Mouse (Mus musculus): ENCODE results near the gene Vps37d. TPM values are rescaled to one million over a fixed set of nuclear protein-coding genes. Genes with fewer than 3 reads are reported as not detected.
A peak's percentile ranks its signal among the peaks of the same experiment; 100 is the strongest.
"Not testable (repeated sequence)": the region's sequence is repeated elsewhere in the genome, so short reads cannot be mapped to it uniquely, and the experiment has no call there.

Gene Vps37d
- polyA plus RNA-seq, 1 experiment from 2014 or later: 3.5 TPM

DNA sequence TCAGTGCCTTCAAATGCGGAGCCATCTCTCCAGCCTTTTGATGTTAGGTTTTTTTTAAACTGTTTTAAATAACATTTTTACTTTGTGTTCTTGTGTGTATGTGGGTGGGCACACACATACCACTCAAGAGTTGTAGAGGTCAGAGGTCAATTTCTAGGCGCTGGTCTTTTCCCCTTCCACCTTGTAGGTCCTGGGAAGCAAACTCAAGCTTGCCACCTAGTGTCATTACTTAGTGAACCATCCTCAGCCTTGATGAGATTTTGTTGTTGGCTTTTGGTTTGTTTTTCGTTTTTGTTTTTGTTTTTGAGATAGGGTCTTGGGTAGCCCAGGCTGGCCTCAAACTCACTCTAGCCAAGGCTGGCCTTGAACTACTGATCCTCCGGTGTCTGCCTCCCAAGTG, 2.4 kb downstream of the Vps37d start:
- Histone ChIP-seq H3K27ac (replicated peaks in 1 of 2; ENCODE audit: control insufficient read depth in 1 of 2, insufficient read depth in 1 of 2, low read depth in 2 of 2, low read length in 2 of 2) (no peak overlapping the region), H3K9ac (ENCODE audit: low read length) (no peak overlapping the region), H3K36me3 (ENCODE audit: control insufficient read depth, insufficient read depth, low read length) (no peaks in the 10 kb centered on the region), H3K9me3 (ENCODE audit: control insufficient read depth, low read length) (no peaks in the 10 kb centered on the region), H3K4me2 (ENCODE audit: low read length) (no peak overlapping the region), H3K4me1 (ENCODE audit: control insufficient read depth in 2 of 2, insufficient read depth in 2 of 2, low read length in 2 of 2) (peaks cover 0 to 7% of the 10 kb centered on the region in 2 experiments; a peak in 2 of 4 replicates), H3K27me3 (ENCODE audit: control insufficient read depth, insufficient read depth, low read length) (peaks cover 4% of the 10 kb centered on the region; the same call in 1 of the 2 replicates), H3K4me3 (ENCODE audit: control insufficient read depth in 1 of 2, insufficient read depth in 1 of 2, low read depth in 1 of 2, low read length in 2 of 2) (no peak overlapping the region)
- WGBS: 58% methylated on average over 4 of the region's 4 CpGs
- ATAC-seq (ENCODE audit: insufficient number of reproducible peaks, insufficient read depth, low FRiP score, low read depth): no peak

GRCm38 (mm10) chr5:135073349-135074150, 4.5 kb downstream of the Vps37d start:
- Histone ChIP-seq H3K9ac (ENCODE audit: low read length) (0 out of 2 replicates have a peak overlapping the region, but pooled peaks have one; percentile 16), H3K4me1 (ENCODE audit: control insufficient read depth in 2 of 2, insufficient read depth in 2 of 2, low read length in 2 of 2) (peaks cover 0 to 7% of the 10 kb centered on the region in 2 experiments; a peak in 2 of 4 replicates), H3K9me3 (ENCODE audit: control insufficient read depth, low read length) (no peaks in the 10 kb centered on the region), H3K36me3 (ENCODE audit: control insufficient read depth, insufficient read depth, low read length) (no peaks in the 10 kb centered on the region), H3K27me3 (ENCODE audit: control insufficient read depth, insufficient read depth, low read length) (no peaks in the 10 kb centered on the region), H3K4me2 (ENCODE audit: low read length) (no peak overlapping the region; the same call in 1 of the 2 replicates), H3K4me3 (ENCODE audit: control insufficient read depth in 1 of 2, insufficient read depth in 1 of 2, low read depth in 1 of 2, low read length in 2 of 2) (no peak overlapping the region), H3K27ac (replicated peaks in 1 of 2; ENCODE audit: control insufficient read depth in 1 of 2, insufficient read depth in 1 of 2, low read depth in 2 of 2, low read length in 2 of 2) (no peak overlapping the region)
- ATAC-seq (ENCODE audit: insufficient number of reproducible peaks, insufficient read depth, low FRiP score, low read depth): no peak
- 29% methylated on average over 26 of the region's 26 CpGs for WGBS

DNA sequence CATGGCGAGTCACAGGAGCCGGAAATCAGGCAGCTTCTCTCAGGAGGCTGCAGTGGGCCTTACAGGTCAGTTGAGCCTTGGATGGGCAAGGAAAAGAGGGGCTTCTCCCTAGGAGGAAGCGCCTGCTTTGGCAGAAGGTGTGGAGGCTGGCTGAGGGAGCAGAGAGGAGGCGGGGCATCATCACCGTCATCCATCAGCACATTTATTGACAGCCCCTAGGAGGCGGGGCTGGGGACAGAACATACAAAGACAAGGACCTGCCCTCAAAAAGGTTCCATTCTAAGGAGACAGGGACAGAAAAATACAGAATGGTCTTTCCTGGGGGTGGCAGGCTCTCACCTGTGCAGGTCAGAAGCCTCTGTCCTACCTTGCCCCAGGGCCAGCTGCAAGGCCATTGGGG, 5.3 kb downstream of the Vps37d start:
- H3K27me3 ChIP-seq (ENCODE audit: control insufficient read depth, insufficient read depth, low read length): no peaks in the 10 kb centered on the region
- H3K4me3 ChIP-seq (ENCODE audit: control insufficient read depth in 1 of 2, insufficient read depth in 1 of 2, low read depth in 1 of 2, low read length in 2 of 2): no peak overlapping the region
- no peaks in the 10 kb centered on the region for H3K36me3 ChIP-seq (ENCODE audit: control insufficient read depth, insufficient read depth, low read length)
- ATAC-seq (ENCODE audit: insufficient number of reproducible peaks, insufficient read depth, low FRiP score, low read depth): no peak
- H3K9ac ChIP-seq (ENCODE audit: low read length): no peak overlapping the region
- WGBS: 54% methylated on average over 6 of the region's 6 CpGs
- H3K27ac ChIP-seq (replicated peaks in 1 of 2; ENCODE audit: control insufficient read depth in 1 of 2, insufficient read depth in 1 of 2, low read depth in 2 of 2, low read length in 2 of 2): no peak overlapping the region
- peaks cover 0 to 5% of the 10 kb centered on the region in 2 experiments; a peak in 1 of 4 replicates for H3K4me1 ChIP-seq (ENCODE audit: control insufficient read depth in 2 of 2, insufficient read depth in 2 of 2, low read length in 2 of 2)
- no peaks in the 10 kb centered on the region for H3K9me3 ChIP-seq (ENCODE audit: control insufficient read depth, low read length)
- H3K4me2 ChIP-seq (ENCODE audit: low read length): no peak overlapping the region

GRCm38 (mm10) chr5:135072061-135072460, 6.0 kb downstream of the Vps37d start:
- H3K4me2 ChIP-seq (ENCODE audit: low read length): no peak overlapping the region
- ATAC-seq (ENCODE audit: insufficient number of reproducible peaks, insufficient read depth, low FRiP score, low read depth): no peak
- no peak overlapping the region for H3K4me3 ChIP-seq (ENCODE audit: control insufficient read depth in 1 of 2, insufficient read depth in 1 of 2, low read depth in 1 of 2, low read length in 2 of 2)
- 90% methylated on average over 2 of the region's 2 CpGs for WGBS
- H3K27ac ChIP-seq (replicated peaks in 1 of 2; ENCODE audit: control insufficient read depth in 1 of 2, insufficient read depth in 1 of 2, low read depth in 2 of 2, low read length in 2 of 2): no peak overlapping the region
- H3K9ac ChIP-seq (ENCODE audit: low read length): no peak overlapping the region
- no peaks in the 10 kb centered on the region for H3K36me3 ChIP-seq (ENCODE audit: control insufficient read depth, insufficient read depth, low read length)
- H3K27me3 ChIP-seq (ENCODE audit: control insufficient read depth, insufficient read depth, low read length): no peaks in the 10 kb centered on the region
- no peaks in the 10 kb centered on the region for H3K9me3 ChIP-seq (ENCODE audit: control insufficient read depth, low read length)
- H3K4me1 ChIP-seq (ENCODE audit: control insufficient read depth in 2 of 2, insufficient read depth in 2 of 2, low read length in 2 of 2): peaks cover 0 to 2% of the 10 kb centered on the region in 2 experiments; a peak in 1 of 4 replicates

GRCm38 (mm10) chr5:135070448-135070847, 7.6 kb downstream of the Vps37d start:
- Histone ChIP-seq H3K27ac (replicated peaks in 1 of 2; ENCODE audit: control insufficient read depth in 1 of 2, insufficient read depth in 1 of 2, low read depth in 2 of 2, low read length in 2 of 2) (no peak overlapping the region), H3K4me1 (ENCODE audit: control insufficient read depth in 2 of 2, insufficient read depth in 2 of 2, low read length in 2 of 2) (0 out of 4 replicates have a peak, but pooled peaks cover 0 to 2% of the 10 kb centered on the region in 2 experiments)
- ATAC-seq (ENCODE audit: insufficient number of reproducible peaks, insufficient read depth, low FRiP score, low read depth): no peak

GRCm38 (mm10) chr5:135066008-135066407, 12.1 kb downstream of the Vps37d start:
- ATAC-seq (ENCODE audit: insufficient number of reproducible peaks, insufficient read depth, low FRiP score, low read depth): no peak
- H3K4me2 ChIP-seq (ENCODE audit: low read length): no peak overlapping the region
- H3K4me1 ChIP-seq (ENCODE audit: control insufficient read depth in 2 of 2, insufficient read depth in 2 of 2, low read length in 2 of 2): peaks cover 6 to 10% of the 10 kb centered on the region in 2 experiments; a peak in 2 of 4 replicates
- H3K27me3 ChIP-seq (ENCODE audit: control insufficient read depth, insufficient read depth, low read length): no peaks in the 10 kb centered on the region
- no peak overlapping the region for H3K27ac ChIP-seq (replicated peaks in 1 of 2; ENCODE audit: control insufficient read depth in 1 of 2, insufficient read depth in 1 of 2, low read depth in 2 of 2, low read length in 2 of 2)
- no peak overlapping the region for H3K9ac ChIP-seq (ENCODE audit: low read length)
- no peak overlapping the region for H3K4me3 ChIP-seq (ENCODE audit: control insufficient read depth in 1 of 2, insufficient read depth in 1 of 2, low read depth in 1 of 2, low read length in 2 of 2)
- H3K36me3 ChIP-seq (ENCODE audit: control insufficient read depth, insufficient read depth, low read length): peaks cover 10% of the 10 kb centered on the region
- H3K9me3 ChIP-seq (ENCODE audit: control insufficient read depth, low read length): no peaks in the 10 kb centered on the region
- WGBS: 87% methylated on average over 3 of the region's 3 CpGs

More at GRCm38 (mm10) chr5:135070448-135070847, 7.6 kb downstream of the Vps37d start:
- Histone ChIP-seq H3K4me2 (ENCODE audit: low read length) (no peak overlapping the region), H3K36me3 (ENCODE audit: control insufficient read depth, insufficient read depth, low read length) (peaks cover 5% of the 10 kb centered on the region), H3K9me3 (ENCODE audit: control insufficient read depth, low read length) (no peaks in the 10 kb centered on the region), H3K9ac (ENCODE audit: low read length) (no peak overlapping the region), H3K4me3 (ENCODE audit: control insufficient read depth in 1 of 2, insufficient read depth in 1 of 2, low read depth in 1 of 2, low read length in 2 of 2) (no peak overlapping the region), H3K27me3 (ENCODE audit: control insufficient read depth, insufficient read depth, low read length) (no peaks in the 10 kb centered on the region)
- WGBS: 68% methylated on average over 3 of the region's 3 CpGs

DNA sequence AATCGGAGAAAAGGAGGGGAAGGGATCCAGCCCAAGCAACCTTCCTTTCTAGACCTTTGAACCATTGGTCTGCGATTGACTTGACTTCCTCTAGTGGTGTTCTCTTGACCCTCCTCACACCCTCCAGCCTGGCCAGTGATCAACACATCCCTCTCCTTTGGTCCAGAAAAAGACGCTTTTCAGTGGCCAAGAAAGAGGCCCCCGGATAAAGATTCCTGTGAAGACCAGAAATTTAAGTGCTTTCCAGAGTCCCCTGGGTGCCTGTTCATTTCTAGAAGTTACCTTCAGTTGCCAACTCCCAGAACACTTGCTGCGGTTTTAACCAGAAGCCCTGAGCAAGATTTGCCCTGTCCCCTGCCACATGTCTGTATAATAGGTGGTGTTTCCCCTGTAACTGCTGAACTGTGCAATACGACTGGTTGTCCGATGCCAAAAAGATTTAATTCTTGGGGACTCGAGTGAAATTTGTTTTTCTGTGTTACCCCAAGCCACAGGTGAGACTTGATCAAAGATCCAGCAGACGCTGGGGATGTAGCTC, 13.1 kb downstream of the Vps37d start, which contains the start of gene Bud23:
Gene Bud23, minus strand, starts transcription at position 51 of the 538 bp plus-strand sequence.
- peak within 1 kb of the TSS; percentile 25 to 45; a peak in 1 of 4 replicates for H3K27ac ChIP-seq (replicated peaks in 1 of 2; ENCODE audit: control insufficient read depth in 1 of 2, insufficient read depth in 1 of 2, low read depth in 2 of 2, low read length in 2 of 2)

More for the DNA sequence above, 13.1 kb downstream of the Vps37d start, which contains the start of gene Bud23:
- Histone ChIP-seq H3K4me1 (ENCODE audit: control insufficient read depth in 2 of 2, insufficient read depth in 2 of 2, low read length in 2 of 2) (peaks cover 6 to 10% of the 10 kb centered on the region in 2 experiments; a peak in 2 of 4 replicates), H3K9ac (ENCODE audit: low read length) (peak within 1 kb of the TSS; percentile 81), H3K4me2 (ENCODE audit: low read length) (peak within 1 kb of the TSS; percentile 97), H3K36me3 (ENCODE audit: control insufficient read depth, insufficient read depth, low read length) (peaks cover 20% of the 10 kb centered on the region), H3K4me3 (ENCODE audit: control insufficient read depth in 1 of 2, insufficient read depth in 1 of 2, low read depth in 1 of 2, low read length in 2 of 2) (peak within 1 kb of the TSS; percentile 86 to 90)
- 69% methylated on average over 9 of the region's 9 CpGs for WGBS
- H3K27me3 ChIP-seq (ENCODE audit: control insufficient read depth, insufficient read depth, low read length); H3K9me3 ChIP-seq (ENCODE audit: control insufficient read depth, low read length); ATAC-seq (ENCODE audit: insufficient number of reproducible peaks, insufficient read depth, low FRiP score, low read depth): not testable (repeated sequence)
